Mouse (Mus musculus) left cerebral cortex, postnatal 25 days (tissue): ENCODE results near the gene Adamts7. TPM values are rescaled to one million over a fixed set of nuclear protein-coding genes. Genes with fewer than 3 reads are reported as not detected.

ENCODE experiments used
- DNase-seq, 2 experiments: peaks; one replicate each; pipeline ENCODE4 v3.0.0; 2022; ENCODE audit warnings: low spot score in 2 of 2, mixed read lengths in 1 of 2
- intact Hi-C: fragments of 180-260 bp; cut with DNase I; formaldehyde crosslinking; loops from one replicate; pipeline ENCODE4 v1.15.1; 2025
- total RNA-seq, 2 experiments: library from RNA; stranded (reverse); gene quantifications; 2 replicates each; pipeline ENCODE4 v1.2.3; 2021

Gene Adamts7
- total RNA-seq, 2 experiments from 2014 or later, result 0.23 to 0.30 TPM

- intact Hi-C loops, result no loop called here
- no peak for DNase-seq
These were observed 22.6 kb downstream of the Adamts7 start for GRCm38 (mm10) chr9:90185356-90185910.

- intact Hi-C loops, result no loop called here
- DNase-seq, result no peak
These were observed 26.0 kb downstream of the Adamts7 start for GRCm38 (mm10) chr9:90188893-90189292.

- DNase-seq, result no peak
- intact Hi-C loops, result no loop called here
These were observed 26.5 kb downstream of the Adamts7 start for GRCm38 (mm10) chr9:90189391-90189790.

GRCm38 (mm10) chr9:90195000-90195399, 32.1 kb downstream of the Adamts7 start:
- intact Hi-C loops, result no loop called here
- DNase-seq, result no peak

- intact Hi-C loops, result no loop called here
These were observed 33.4 kb downstream of the Adamts7 start for GRCm38 (mm10) chr9:90196262-90196661.

GRCm38 (mm10) chr9:90197116-90197665, 34.3 kb downstream of the Adamts7 start:
- DNase-seq, result no peak
- intact Hi-C loops, result no loop called here

More at GRCm38 (mm10) chr9:90196262-90196661, 33.4 kb downstream of the Adamts7 start:
- DNase-seq, result no peak

GRCm38 (mm10) chr9:90197866-90198383, 35.1 kb downstream of the Adamts7 start:
- intact Hi-C loops, result no loop called here
- DNase-seq, result no peak

GRCm38 (mm10) chr9:90198531-90199449, 35.9 kb downstream of the Adamts7 start:
- intact Hi-C loops, result no loop called here
- DNase-seq, result peak in 1 of 2 experiments; percentile 37

GRCm38 (mm10) chr9:90199611-90200010, 36.7 kb downstream of the Adamts7 start:
- no peak for DNase-seq
- intact Hi-C loops, result no loop called here

GRCm38 (mm10) chr9:90200501-90200900, 37.6 kb downstream of the Adamts7 start:
- intact Hi-C loops, result no loop called here

GRCm38 (mm10) chr9:90201096-90201495, 38.2 kb downstream of the Adamts7 start:
- intact Hi-C loops, result no loop called here

More at GRCm38 (mm10) chr9:90200501-90200900, 37.6 kb downstream of the Adamts7 start:
- no peak for DNase-seq

GRCm38 (mm10) chr9:90201541-90201940, 38.7 kb downstream of the Adamts7 start:
- DNase-seq, result no peak
- intact Hi-C loops, result no loop called here

More at GRCm38 (mm10) chr9:90201096-90201495, 38.2 kb downstream of the Adamts7 start:
- no peak for DNase-seq

GRCm38 (mm10) chr9:90203233-90203632, 40.4 kb downstream of the Adamts7 start:
- DNase-seq, result no peak
- intact Hi-C loops, result no loop called here

- no peak for DNase-seq
- intact Hi-C loops, result no loop called here
These were observed 41.6 kb downstream of the Adamts7 start for GRCm38 (mm10) chr9:90204396-90204915.

GRCm38 (mm10) chr9:90206500-90206899, 43.6 kb downstream of the Adamts7 start:
- intact Hi-C loops, result loop anchor here (1.0 to 5.0 kb wide), 3 partner anchors 111 to 491 kb away; no protein-coding TSS in a partner anchor

GRCm38 (mm10) chr9:90207808-90208207, 44.9 kb downstream of the Adamts7 start:
- DNase-seq, result no peak
- intact Hi-C loops, result loop anchor here (5.0 kb wide), 2 partner anchors 109 to 489 kb away; no protein-coding TSS in a partner anchor

More at GRCm38 (mm10) chr9:90206500-90206899, 43.6 kb downstream of the Adamts7 start:
- DNase-seq, result peak; percentile 75 to 79

- intact Hi-C loops, result loop anchor here (5.0 kb wide), 2 partner anchors 109 to 489 kb away; no protein-coding TSS in a partner anchor
- DNase-seq, result no peak
These were observed 45.8 kb downstream of the Adamts7 start for GRCm38 (mm10) chr9:90208655-90209054.

GRCm38 (mm10) chr9:90213127-90213526, 50.3 kb downstream of the Adamts7 start:
- DNase-seq, result no peak
- intact Hi-C loops, result no loop called here

GRCm38 (mm10) chr9:90216259-90217001, 53.6 kb downstream of the Adamts7 start:
- intact Hi-C loops, result no loop called here
- no peak for DNase-seq
